Mouse (Mus musculus) cerebellum, adult 11 months (tissue): ENCODE results near the gene Cdc37l1.
"Not testable (repeated sequence)": the region's sequence is repeated elsewhere in the genome, so short reads cannot be mapped to it uniquely, and the experiment has no call there.

Experiments
- DNase-seq: peaks from one replicate; pipeline ENCODE4 v3.0.0; 2022

The Cdc37l1 gene

GRCm38 (mm10) chr19:28990194-28990589 lies at the start of gene Cdc37l1:
Gene Cdc37l1 (plus strand): TSS chr19:28990352.
- DNase-seq: peak; percentile 96

GRCm38 (mm10) chr19:28941271-28941670 lies 48.9 kb upstream of the Cdc37l1 start:
- no peak for DNase-seq

- DNase-seq: no peak
Measured at GRCm38 (mm10) chr19:28946782-28947181, 43.4 kb upstream of the Cdc37l1 start.

GRCm38 (mm10) chr19:28947311-28947710 lies 42.8 kb upstream of the Cdc37l1 start:
- no peak for DNase-seq

- no peak for DNase-seq
Measured at GRCm38 (mm10) chr19:28951251-28951650, 38.9 kb upstream of the Cdc37l1 start.

GRCm38 (mm10) chr19:28963113-28963512 lies 27.0 kb upstream of the Cdc37l1 start:
- no peak for DNase-seq

GRCm38 (mm10) chr19:28963513-28963841 lies 26.7 kb upstream of the Cdc37l1 start:
- DNase-seq: no peak

GRCm38 (mm10) chr19:28963842-28964551 lies 26.2 kb upstream of the Cdc37l1 start, which contains the start of gene Plpp6:
Gene Plpp6 (plus strand): TSS chr19:28963953.
- peak; percentile 82 for DNase-seq

- no peak for DNase-seq
Measured at GRCm38 (mm10) chr19:28964552-28964903, 25.6 kb upstream of the Cdc37l1 start.

GRCm38 (mm10) chr19:28967652-28968051 lies 22.5 kb upstream of the Cdc37l1 start, which contains the start of gene 4430402I18Rik:
Gene 4430402I18Rik (minus strand): TSS chr19:28967800.
- no peak for DNase-seq

GRCm38 (mm10) chr19:28968178-28968577 lies 22.0 kb upstream of the Cdc37l1 start:
- DNase-seq: no peak

GRCm38 (mm10) chr19:28969231-28969630 lies 20.9 kb upstream of the Cdc37l1 start:
- DNase-seq: no peak

- DNase-seq: no peak
Measured at GRCm38 (mm10) chr19:28970251-28970650, 19.9 kb upstream of the Cdc37l1 start.

- DNase-seq: peak; percentile 63
Measured at GRCm38 (mm10) chr19:28974862-28975611, 15.1 kb upstream of the Cdc37l1 start.

GRCm38 (mm10) chr19:28982617-28983016 lies 7.5 kb upstream of the Cdc37l1 start:
- DNase-seq: no peak

GRCm38 (mm10) chr19:28989515-28989914 lies 637 bp upstream of the Cdc37l1 start:
- no peak for DNase-seq

GRCm38 (mm10) chr19:28990590-28991221 lies 554 bp downstream of the Cdc37l1 start:
- no peak for DNase-seq

- no peak for DNase-seq
Measured at GRCm38 (mm10) chr19:28991391-28991790, 1.2 kb downstream of the Cdc37l1 start.

- DNase-seq: no peak
Measured at GRCm38 (mm10) chr19:28994870-28995269, 4.7 kb downstream of the Cdc37l1 start.

GRCm38 (mm10) chr19:28995366-28995765 lies 5.2 kb downstream of the Cdc37l1 start:
- DNase-seq: no peak

- DNase-seq: no peak
Measured at GRCm38 (mm10) chr19:28997976-28998630, 8.0 kb downstream of the Cdc37l1 start.

GRCm38 (mm10) chr19:29000321-29000720 lies 10.2 kb downstream of the Cdc37l1 start:
- DNase-seq: not testable (repeated sequence)

GRCm38 (mm10) chr19:29008069-29008706 lies 18.0 kb downstream of the Cdc37l1 start:
- DNase-seq: no peak
